Mouse (Mus musculus) spleen, postnatal 14 days (tissue): Measurements from ENCODE around the gene Ssu72.

Source experiments
- DNase-seq, 2 experiments: peaks; one replicate each; pipeline ENCODE4 v3.0.0; 2021 to 2022; ENCODE audit warnings: low spot score in 2 of 2

Gene Ssu72

GRCm38 (mm10) chr4:155780895-155781294, 76.3 kb downstream of the Ssu72 start:
- DNase-seq = no peak
